Mouse (Mus musculus) midbrain, embryonic 14.5 days (tissue): Measurements from ENCODE around the gene Meis2. TPM values are rescaled to one million over a fixed set of nuclear protein-coding genes. Genes with fewer than 3 reads are reported as not detected.

Experiments
- ATAC-seq: fragments of 200-750 bp; cut with Nextera tagmentation; 2 replicates; pipeline ENCODE4 v1.8.0; 2017; ENCODE audit warnings: moderate number of reproducible peaks, moderate library complexity; ENCODE audit not compliant: low FRiP score, low TSS enrichment
- DNase-seq: peaks from one replicate; pipeline ENCODE4 v3.0.0-alpha.2; 2015
- H3K27ac ChIP-seq: fragments of 300-500 bp; sonication (generic); replicated peaks from 2 replicates; pipeline ENCODE4 v1.5.1; 2014; ENCODE audit warnings: mild to moderate bottlenecking, low read depth, low read length, moderate library complexity
- H3K27me3 ChIP-seq: fragments of 300-500 bp; sonication (generic); 2 replicates; pipeline ENCODE4 v1.6.1; 2014; ENCODE audit warnings: low read length, control low read depth, mixed read lengths; ENCODE audit not compliant: control insufficient read depth, insufficient read depth
- H3K36me3 ChIP-seq: fragments of 300-500 bp; sonication (generic); 2 replicates; pipeline ENCODE4 v1.6.1; 2014; ENCODE audit warnings: low read length, control low read depth; ENCODE audit not compliant: control insufficient read depth, insufficient read depth
- H3K4me1 ChIP-seq: fragments of 300-500 bp; sonication (generic); 2 replicates; pipeline ENCODE4 v1.6.1; 2014; ENCODE audit warnings: mild to moderate bottlenecking, antibody characterized with exemption, low read length, control low read depth; ENCODE audit not compliant: control insufficient read depth, insufficient read depth
- H3K4me2 ChIP-seq: fragments of 300-500 bp; sonication (generic); 2 replicates; pipeline ENCODE4 v1.6.1; 2014; ENCODE audit warnings: mild to moderate bottlenecking, low read length, moderate library complexity
- H3K4me3 ChIP-seq: fragments of 300-500 bp; sonication (generic); replicated peaks from 2 replicates; pipeline ENCODE4 v1.5.1; 2014; ENCODE audit warnings: low read depth, low read length
- H3K9ac ChIP-seq: fragments of 300-500 bp; sonication (generic); replicated peaks from 2 replicates; pipeline ENCODE4 v1.6.1; 2014; ENCODE audit warnings: mild to moderate bottlenecking, low read length, moderate library complexity
- H3K9me3 ChIP-seq: fragments of 300-500 bp; sonication (generic); 2 replicates; pipeline ENCODE4 v1.6.1; 2016; ENCODE audit warnings: low read length, control low read depth, mixed read lengths; ENCODE audit not compliant: control insufficient read depth
- WGBS: fragments of 180-500 bp; shearing (Covaris S2); extraction: QIAGEN DNeasy Blood & Tissue Kit; methylation state at CpG from one replicate; pipeline ENCODE4 v1.1.7; 2014; 5-methylcytosine and 5-hydroxymethylcytosine counted together
- polyA plus RNA-seq: library from polyadenylated mRNA; unstranded; fragments of >200 nt; fragmentation: Nextera tagmentation; extraction: Ambion mirVana; gene quantifications from 2 replicates; pipeline ENCODE4 v1.2.1, GENCODE M21; 2014

The Meis2 gene
- polyA plus RNA-seq, 1 experiment from 2014 or later: 84.9 TPM

GRCm38 (mm10) chr2:116051906-116052614 is 13.6 kb downstream of the Meis2 start:
- Histone ChIP-seq H3K4me1 (peaks cover 32% of the 10 kb centered on the region), H3K4me2 (peak overlapping the region; percentile 49), H3K4me3 (peak overlapping the region; percentile 20), H3K9me3 (no peaks in the 10 kb centered on the region), H3K36me3 (0 out of 2 replicates have a peak, but pooled peaks cover 7% of the 10 kb centered on the region), H3K27me3 (no peaks in the 10 kb centered on the region), H3K9ac (no peak overlapping the region; the same call in 1 of the 2 replicates), H3K27ac (no peak overlapping the region; the same call in 1 of the 2 replicates)
- peak; percentile 41 for DNase-seq
- 25% methylated on average over 9 of the region's 9 CpGs for WGBS
- ATAC-seq: no peak

DNA sequence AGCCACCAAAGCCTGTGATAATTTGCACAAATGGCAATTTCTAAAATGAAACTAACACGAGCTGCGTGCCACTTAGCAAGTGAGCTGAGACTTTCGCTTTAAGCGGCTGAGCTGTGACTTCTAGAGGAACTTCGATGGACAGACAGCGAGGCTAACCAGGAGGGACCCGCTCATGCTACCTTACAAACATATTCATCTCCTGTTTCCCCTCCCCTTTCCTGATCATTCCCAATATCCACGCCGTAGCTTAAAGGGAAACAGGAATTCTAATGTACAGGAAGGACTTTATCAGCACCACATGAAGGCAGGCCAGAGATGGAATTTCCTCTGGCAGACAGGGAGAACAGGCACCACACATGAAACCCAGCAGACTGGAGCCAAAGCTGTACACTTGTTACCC is 15.9 kb downstream of the Meis2 start:
- Histone ChIP-seq H3K4me1 (peaks cover 33% of the 10 kb centered on the region), H3K36me3 (0 out of 2 replicates have a peak, but pooled peaks cover 7% of the 10 kb centered on the region), H3K4me2 (peak overlapping the region; percentile 29), H3K4me3 (no peak overlapping the region), H3K9ac (no peak overlapping the region), H3K27me3 (no peaks in the 10 kb centered on the region), H3K27ac (no peak overlapping the region), H3K9me3 (no peaks in the 10 kb centered on the region)
- ATAC-seq (no peak), DNase-seq (no peak)
- 82% methylated on average over 9 of the region's 9 CpGs for WGBS

DNA sequence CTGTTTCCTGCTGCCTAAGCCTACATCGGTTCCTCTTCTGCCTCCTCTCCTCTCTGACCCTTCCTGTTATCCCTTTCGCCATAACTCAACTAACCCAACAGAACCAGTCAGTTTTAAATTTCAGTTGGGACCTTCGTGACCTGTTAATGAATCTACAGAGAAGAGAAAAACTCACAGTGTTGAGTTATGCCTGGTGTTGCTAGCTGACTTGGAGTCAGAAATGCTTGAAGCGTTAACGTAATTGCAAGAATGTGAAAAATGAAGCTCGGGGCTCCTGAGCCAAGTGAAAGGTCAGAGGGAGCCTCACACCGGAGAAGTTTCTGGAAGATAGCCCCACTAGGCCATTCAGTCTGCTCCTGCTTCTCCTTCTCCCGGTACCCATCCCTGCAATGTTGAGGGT is 18.3 kb downstream of the Meis2 start:
- no peak overlapping the region for H3K4me3 ChIP-seq
- no peak overlapping the region for H3K27ac ChIP-seq
- H3K9ac ChIP-seq: no peak overlapping the region
- ATAC-seq (no peak), DNase-seq (no peak)
- H3K27me3 ChIP-seq: no peaks in the 10 kb centered on the region
- 0 out of 2 replicates have a peak, but pooled peaks cover 7% of the 10 kb centered on the region for H3K36me3 ChIP-seq
- H3K9me3 ChIP-seq: no peaks in the 10 kb centered on the region
- no peak overlapping the region for H3K4me2 ChIP-seq
- 81% methylated on average over 8 of the region's 8 CpGs for WGBS
- H3K4me1 ChIP-seq: peaks cover 45% of the 10 kb centered on the region

- no peak overlapping the region for H3K4me2 ChIP-seq
- ATAC-seq (no peak), DNase-seq (peak; percentile 56)
- no peak overlapping the region; the same call in 1 of the 2 replicates for H3K9ac ChIP-seq
- 20% methylated on average over 7 of the region's 7 CpGs for WGBS
- H3K27ac ChIP-seq: no peak overlapping the region
- H3K4me1 ChIP-seq: peaks cover 38% of the 10 kb centered on the region
- H3K36me3 ChIP-seq: 0 out of 2 replicates have a peak, but pooled peaks cover 7% of the 10 kb centered on the region
- H3K4me3 ChIP-seq: no peak overlapping the region
- no peaks in the 10 kb centered on the region for H3K9me3 ChIP-seq
- H3K27me3 ChIP-seq: no peaks in the 10 kb centered on the region
These were observed 20.6 kb downstream of the Meis2 start for GRCm38 (mm10) chr2:116045048-116045447.

DNA sequence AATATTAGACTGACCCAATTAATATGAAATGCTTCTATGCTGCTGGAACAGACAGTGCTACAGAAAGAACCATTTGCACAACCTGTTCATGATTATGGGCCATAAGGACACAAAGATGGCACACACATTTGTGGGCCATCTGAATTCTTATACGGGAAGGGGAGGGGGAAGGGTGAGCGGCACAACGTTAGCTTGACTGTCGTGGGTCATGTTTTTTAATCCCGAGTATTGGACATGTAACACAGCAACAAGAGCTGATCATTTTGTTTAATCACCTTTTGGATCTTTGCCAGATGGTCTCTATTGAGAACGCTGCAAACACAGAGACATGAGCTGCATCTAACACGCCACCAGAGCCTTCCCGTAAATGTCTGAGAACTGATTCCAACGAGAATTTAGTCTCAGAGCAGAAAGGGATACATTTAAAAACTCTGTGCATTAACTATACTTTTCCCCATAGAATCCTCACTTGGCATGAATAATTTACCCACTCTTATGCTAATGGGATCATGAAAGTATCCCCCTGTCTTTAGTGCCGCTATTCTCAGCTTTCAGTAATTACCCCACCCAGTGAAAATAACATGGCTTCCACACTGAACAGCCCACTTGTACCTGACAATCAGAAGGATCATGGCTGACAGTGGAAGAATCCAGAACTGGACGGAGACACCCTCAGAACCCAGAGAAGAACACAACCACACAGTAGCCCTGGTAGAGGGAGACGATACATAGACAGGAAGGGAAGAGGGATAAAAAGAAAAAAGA is 22.5 kb downstream of the Meis2 start:
- H3K27me3 ChIP-seq: no peaks in the 10 kb centered on the region
- peak overlapping the region; percentile 27 for H3K4me2 ChIP-seq
- H3K27ac ChIP-seq: peak overlapping the region; percentile 49
- H3K4me1 ChIP-seq: peaks cover 29% of the 10 kb centered on the region
- DNase-seq (peak; percentile 69), ATAC-seq (peak; percentile 48; the same call in 1 of the 2 replicates)
- 0 out of 2 replicates have a peak, but pooled peaks cover 2% of the 10 kb centered on the region for H3K36me3 ChIP-seq
- no peak overlapping the region for H3K4me3 ChIP-seq
- no peak overlapping the region for H3K9ac ChIP-seq
- no peaks in the 10 kb centered on the region for H3K9me3 ChIP-seq
- WGBS: 18% methylated on average over 12 of the region's 12 CpGs

GRCm38 (mm10) chr2:116042447-116042846 is 23.2 kb downstream of the Meis2 start:
- H3K4me3 ChIP-seq: no peak overlapping the region
- DNase-seq (peak; percentile 39), ATAC-seq (no peak)
- no peaks in the 10 kb centered on the region for H3K27me3 ChIP-seq
- peak overlapping the region; percentile 27 for H3K4me2 ChIP-seq
- WGBS: 57% methylated on average over 9 of the region's 9 CpGs
- no peaks in the 10 kb centered on the region for H3K36me3 ChIP-seq
- peaks cover 26% of the 10 kb centered on the region for H3K4me1 ChIP-seq
- H3K27ac ChIP-seq: peak overlapping the region; percentile 49
- H3K9ac ChIP-seq: no peak overlapping the region
- H3K9me3 ChIP-seq: no peaks in the 10 kb centered on the region

GRCm38 (mm10) chr2:116041683-116042262 is 23.9 kb downstream of the Meis2 start:
- no peak overlapping the region for H3K9ac ChIP-seq
- H3K36me3 ChIP-seq: no peaks in the 10 kb centered on the region; the same call in 1 of the 2 replicates
- no peaks in the 10 kb centered on the region for H3K27me3 ChIP-seq
- H3K9me3 ChIP-seq: no peaks in the 10 kb centered on the region
- peak; percentile 50 for DNase-seq
- WGBS: 50% methylated on average over 9 of the region's 9 CpGs
- H3K4me1 ChIP-seq: peaks cover 20% of the 10 kb centered on the region
- no peak overlapping the region; the same call in 1 of the 2 replicates for H3K27ac ChIP-seq
- H3K4me2 ChIP-seq: peak overlapping the region; percentile 27; the same call in 1 of the 2 replicates
- ATAC-seq: peak; percentile 55; the same call in 1 of the 2 replicates
- H3K4me3 ChIP-seq: no peak overlapping the region

DNA sequence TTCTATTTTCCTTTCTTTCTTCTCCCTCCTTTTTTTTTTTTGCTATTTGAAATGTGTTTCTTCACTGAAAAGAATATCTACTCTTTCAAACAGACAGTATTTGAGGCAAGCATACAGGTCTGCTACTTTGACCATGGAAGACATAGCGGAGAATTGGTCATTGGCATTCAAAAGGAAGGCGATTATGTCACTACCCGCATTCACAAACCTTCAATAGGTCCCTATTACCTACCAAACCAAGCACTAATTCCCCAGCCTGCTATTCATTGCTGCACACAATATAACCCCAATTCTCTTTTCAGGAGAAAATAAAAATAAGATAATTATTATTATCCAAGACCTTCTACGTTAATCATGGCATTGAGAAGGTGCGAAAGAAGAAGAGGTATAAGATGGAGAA is 30.3 kb downstream of the Meis2 start:
- Histone ChIP-seq H3K27me3 (no peaks in the 10 kb centered on the region), H3K27ac (no peak overlapping the region), H3K4me1 (no peaks in the 10 kb centered on the region), H3K4me2 (no peak overlapping the region), H3K9ac (no peak overlapping the region), H3K36me3 (peaks cover 13% of the 10 kb centered on the region), H3K4me3 (no peak overlapping the region), H3K9me3 (no peaks in the 10 kb centered on the region)
- ATAC-seq: no peak
- WGBS: 84% methylated on average over 5 of the region's 5 CpGs
- no peak for DNase-seq
